Mouse (Mus musculus): ENCODE measurements around the gene Retreg2. TPM values are rescaled to one million over a fixed set of nuclear protein-coding genes. Genes with fewer than 3 reads are reported as not detected.

Gene Retreg2
- 47.7 and 52.7 TPM in 2 replicates for polyA plus RNA-seq (2015; fragmentation: Nextera tagmentation; extraction: Ambion mirVana)

DNA sequence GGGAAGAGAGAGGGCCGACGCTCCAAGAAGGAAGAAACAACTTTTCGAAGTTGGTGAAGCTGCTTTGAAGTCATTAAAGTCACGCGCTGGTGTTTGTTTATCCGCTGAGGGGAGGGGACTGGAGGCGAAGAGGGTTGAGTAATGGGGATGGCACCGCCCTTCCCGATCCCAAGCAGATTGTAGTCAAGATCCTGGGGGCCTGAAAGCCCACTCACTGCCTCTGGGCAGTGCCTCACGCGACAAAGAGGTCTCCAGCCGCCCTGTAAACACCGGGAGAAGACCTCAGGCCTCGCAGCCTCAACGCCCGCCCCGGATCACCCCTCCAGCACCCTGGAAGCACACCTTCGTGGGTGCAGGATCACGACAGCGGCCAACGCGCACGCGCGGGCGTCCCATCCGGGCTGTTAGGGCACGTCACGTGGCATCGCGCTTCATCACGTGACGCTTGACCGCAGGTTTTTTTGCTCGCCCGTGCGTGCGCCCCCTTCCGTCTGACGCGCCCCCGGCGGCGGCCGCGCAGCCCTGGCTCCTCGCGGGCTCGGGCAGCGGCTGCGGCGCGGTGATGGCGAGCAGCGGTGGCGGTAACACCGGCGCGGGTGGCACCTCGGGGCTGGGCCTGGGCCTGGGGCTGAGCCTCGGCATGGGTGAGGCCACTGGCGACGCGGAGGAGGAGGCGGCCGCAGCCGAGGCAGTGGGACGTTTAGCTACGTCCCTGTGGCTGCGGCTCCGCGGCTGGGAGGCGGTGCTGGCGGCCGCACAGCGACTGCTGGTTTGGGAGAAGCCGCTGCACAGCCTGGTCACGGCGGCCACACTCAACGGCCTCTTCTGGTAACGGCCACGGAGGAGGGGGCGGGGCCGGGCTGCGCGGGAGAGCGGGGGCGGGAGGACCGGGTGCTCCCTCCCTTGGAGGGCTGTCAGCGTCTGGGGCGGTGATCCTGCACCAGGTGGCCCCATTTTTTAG is at the start of gene Retreg2, which contains the start of gene Cnppd1:
TSS of gene Retreg2 (plus strand) at position 478 of the 961 bp plus-strand sequence.
TSS of gene Cnppd1 (minus strand) at position 411 of the 961 bp plus-strand sequence.
- under 1% methylated on average over 89 of the region's 91 CpGs for WGBS (ENCODE audit: insufficient replicate concordance)
- peak; percentile 77 for ATAC-seq (ENCODE audit: low read depth)
- peaks cover 50% of the 10 kb centered on the region for H3K36me3 ChIP-seq (ENCODE audit: control insufficient read depth, insufficient read depth)
- H3K4me2 ChIP-seq (ENCODE audit: low read depth, low read length) = peak within 1 kb of the TSS; percentile 91
- peaks cover 68% of the 10 kb centered on the region for H3K4me1 ChIP-seq (ENCODE audit: control insufficient read depth, low read depth, low read length)
- peak within 1 kb of the TSS; percentile 100 for H3K27ac ChIP-seq (ENCODE audit: low read length)
- H3K9me3 ChIP-seq (replicated peaks; ENCODE audit: control insufficient read depth, low read length) = no peaks in the 10 kb centered on the region
- peak within 1 kb of the TSS; percentile 99 for H3K9ac ChIP-seq (ENCODE audit: low read depth, low read length)
- peak within 1 kb of the TSS; percentile 96 for H3K4me3 ChIP-seq (ENCODE audit: low read depth, low read length)
- H3K27me3 ChIP-seq (ENCODE audit: control insufficient read depth, insufficient read depth, low read depth, low read length) = no peaks in the 10 kb centered on the region

DNA sequence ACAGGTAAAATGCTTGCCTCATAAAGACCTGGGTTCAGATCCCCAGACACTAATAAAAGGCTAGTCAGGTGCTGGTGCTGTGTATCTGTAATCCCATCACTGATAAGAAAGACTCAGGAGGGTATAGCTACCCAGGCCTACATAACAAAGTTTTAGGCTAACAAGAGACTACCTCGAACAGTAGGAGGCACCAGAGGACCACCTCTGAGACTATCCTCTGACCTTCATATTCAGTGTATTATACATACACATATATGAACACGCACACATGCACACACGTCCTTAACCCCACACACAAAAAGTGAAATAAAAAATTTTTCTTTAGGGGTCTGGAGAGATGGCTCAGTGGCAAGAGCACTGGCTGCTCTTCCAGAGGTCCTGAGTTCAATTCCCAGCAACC is 20.4 kb upstream of the Retreg2 start:
- no peak for ATAC-seq (ENCODE audit: low read depth)
- Histone ChIP-seq H3K4me1 (ENCODE audit: control insufficient read depth, low read depth, low read length) (peaks cover 18% of the 10 kb centered on the region), H3K36me3 (ENCODE audit: control insufficient read depth, insufficient read depth) (no peaks in the 10 kb centered on the region), H3K9ac (ENCODE audit: low read depth, low read length) (no peak overlapping the region), H3K27me3 (ENCODE audit: control insufficient read depth, insufficient read depth, low read depth, low read length) (no peaks in the 10 kb centered on the region), H3K4me3 (ENCODE audit: low read depth, low read length) (no peak overlapping the region), H3K9me3 (replicated peaks; ENCODE audit: control insufficient read depth, low read length) (no peaks in the 10 kb centered on the region), H3K4me2 (ENCODE audit: low read depth, low read length) (no peak overlapping the region), H3K27ac (ENCODE audit: low read length) (no peak overlapping the region)
- WGBS (ENCODE audit: insufficient replicate concordance) = 51% methylated on average over 3 of the region's 3 CpGs

DNA sequence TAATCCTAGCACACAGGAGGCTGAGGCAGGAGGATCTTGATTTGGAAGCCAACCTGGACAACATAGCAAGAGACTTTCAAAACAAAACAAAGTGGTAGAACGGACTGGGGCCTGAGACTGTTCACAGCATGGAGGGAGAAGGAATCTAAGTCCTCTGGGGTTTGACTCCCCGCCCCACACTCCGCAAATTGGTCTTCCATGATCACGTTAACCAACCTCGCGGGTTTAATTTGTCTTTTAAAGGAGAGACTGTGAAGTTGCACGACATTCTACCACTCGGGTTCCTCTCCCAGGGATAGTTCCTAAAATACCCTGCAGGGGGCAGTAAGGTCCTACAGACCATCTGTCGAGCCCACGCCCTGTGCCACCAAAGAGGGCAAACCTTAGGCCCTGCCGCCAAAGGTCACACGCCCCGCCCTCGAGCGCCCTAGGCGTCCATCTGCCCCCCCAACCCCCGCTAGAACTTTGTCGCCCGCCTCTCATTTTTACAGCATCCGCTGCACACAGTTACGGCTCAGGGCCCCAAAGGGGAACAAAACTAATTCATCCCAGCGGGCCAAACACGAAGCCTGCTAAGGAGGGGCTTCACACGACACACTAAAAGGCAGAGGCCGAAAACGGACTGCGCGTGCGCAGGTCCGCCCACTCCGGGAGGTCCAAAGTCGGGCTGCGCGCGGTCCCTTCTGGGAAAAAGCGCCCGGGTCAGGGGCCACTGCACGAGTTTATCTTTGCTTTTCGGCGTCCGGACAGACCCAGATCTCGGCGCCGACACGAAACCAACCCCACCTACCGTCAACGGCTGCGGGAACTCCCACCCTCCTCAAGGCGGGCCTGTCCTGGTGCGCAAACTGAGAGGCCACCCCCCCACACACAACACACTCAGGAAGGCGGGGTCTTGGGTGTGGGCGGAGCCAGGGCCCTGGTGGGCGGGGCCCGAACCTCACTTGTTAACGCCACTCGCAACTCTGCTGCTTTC is 17.9 kb upstream of the Retreg2 start, which contains the start of gene Nhej1:
TSS of gene Nhej1 (minus strand) at position 855 of the 976 bp plus-strand sequence.
- under 1% methylated on average over 56 of the region's 56 CpGs for WGBS (ENCODE audit: insufficient replicate concordance)
- Histone ChIP-seq H3K27ac (ENCODE audit: low read length) (peak within 1 kb of the TSS; percentile 100), H3K4me2 (ENCODE audit: low read depth, low read length) (peak within 1 kb of the TSS; percentile 73), H3K9ac (ENCODE audit: low read depth, low read length) (peak within 1 kb of the TSS; percentile 85), H3K9me3 (replicated peaks; ENCODE audit: control insufficient read depth, low read length) (no peaks in the 10 kb centered on the region), H3K4me3 (ENCODE audit: low read depth, low read length) (peak within 1 kb of the TSS; percentile 80), H3K27me3 (ENCODE audit: control insufficient read depth, insufficient read depth, low read depth, low read length) (no peaks in the 10 kb centered on the region), H3K4me1 (ENCODE audit: control insufficient read depth, low read depth, low read length) (peaks cover 18% of the 10 kb centered on the region), H3K36me3 (ENCODE audit: control insufficient read depth, insufficient read depth) (no peaks in the 10 kb centered on the region)
- ATAC-seq (ENCODE audit: low read depth) = peak; percentile 92

DNA sequence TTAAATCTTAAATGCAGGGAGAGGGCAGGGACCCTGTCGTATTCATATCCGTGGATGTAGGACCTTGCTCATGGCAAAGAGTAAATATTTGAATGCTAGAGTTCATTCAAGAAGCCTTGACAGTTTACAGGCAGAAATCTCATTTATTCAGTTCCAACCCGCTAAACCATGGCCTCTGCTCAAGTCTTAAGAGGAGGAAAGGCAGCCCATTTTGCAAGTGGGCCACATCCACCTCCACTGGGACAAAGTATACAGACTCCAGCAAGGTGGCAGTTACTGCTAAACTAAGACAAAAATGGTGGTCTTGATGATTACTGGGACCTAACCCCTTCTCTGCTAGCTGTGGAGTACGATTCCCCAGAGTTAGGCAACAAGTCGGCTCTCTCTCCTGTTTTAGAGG is 17.2 kb upstream of the Retreg2 start:
- peak overlapping the region; percentile 73 for H3K4me2 ChIP-seq (ENCODE audit: low read depth, low read length)
- ATAC-seq (ENCODE audit: low read depth) = no peak
- 34% methylated on average over 5 of the region's 5 CpGs for WGBS (ENCODE audit: insufficient replicate concordance)
- H3K27ac ChIP-seq (ENCODE audit: low read length) = peak overlapping the region; percentile 100
- H3K9ac ChIP-seq (ENCODE audit: low read depth, low read length) = peak overlapping the region; percentile 85
- H3K27me3 ChIP-seq (ENCODE audit: control insufficient read depth, insufficient read depth, low read depth, low read length) = no peaks in the 10 kb centered on the region
- H3K9me3 ChIP-seq (replicated peaks; ENCODE audit: control insufficient read depth, low read length) = no peaks in the 10 kb centered on the region
- H3K4me1 ChIP-seq (ENCODE audit: control insufficient read depth, low read depth, low read length) = peaks cover 18% of the 10 kb centered on the region
- H3K36me3 ChIP-seq (ENCODE audit: control insufficient read depth, insufficient read depth) = no peaks in the 10 kb centered on the region
- H3K4me3 ChIP-seq (ENCODE audit: low read depth, low read length) = peak overlapping the region; percentile 80

GRCm38 (mm10) chr1:75128641-75129040 is 13.9 kb upstream of the Retreg2 start:
- 58% methylated on average over 3 of the region's 3 CpGs for WGBS (ENCODE audit: insufficient replicate concordance)
- Histone ChIP-seq H3K36me3 (ENCODE audit: control insufficient read depth, insufficient read depth) (no peaks in the 10 kb centered on the region), H3K4me2 (ENCODE audit: low read depth, low read length) (no peak overlapping the region), H3K4me3 (ENCODE audit: low read depth, low read length) (no peak overlapping the region), H3K9ac (ENCODE audit: low read depth, low read length) (no peak overlapping the region), H3K27me3 (ENCODE audit: control insufficient read depth, insufficient read depth, low read depth, low read length) (no peaks in the 10 kb centered on the region), H3K9me3 (replicated peaks; ENCODE audit: control insufficient read depth, low read length) (no peaks in the 10 kb centered on the region), H3K27ac (ENCODE audit: low read length) (no peak overlapping the region), H3K4me1 (ENCODE audit: control insufficient read depth, low read depth, low read length) (peaks cover 22% of the 10 kb centered on the region)
- ATAC-seq (ENCODE audit: low read depth) = no peak

DNA sequence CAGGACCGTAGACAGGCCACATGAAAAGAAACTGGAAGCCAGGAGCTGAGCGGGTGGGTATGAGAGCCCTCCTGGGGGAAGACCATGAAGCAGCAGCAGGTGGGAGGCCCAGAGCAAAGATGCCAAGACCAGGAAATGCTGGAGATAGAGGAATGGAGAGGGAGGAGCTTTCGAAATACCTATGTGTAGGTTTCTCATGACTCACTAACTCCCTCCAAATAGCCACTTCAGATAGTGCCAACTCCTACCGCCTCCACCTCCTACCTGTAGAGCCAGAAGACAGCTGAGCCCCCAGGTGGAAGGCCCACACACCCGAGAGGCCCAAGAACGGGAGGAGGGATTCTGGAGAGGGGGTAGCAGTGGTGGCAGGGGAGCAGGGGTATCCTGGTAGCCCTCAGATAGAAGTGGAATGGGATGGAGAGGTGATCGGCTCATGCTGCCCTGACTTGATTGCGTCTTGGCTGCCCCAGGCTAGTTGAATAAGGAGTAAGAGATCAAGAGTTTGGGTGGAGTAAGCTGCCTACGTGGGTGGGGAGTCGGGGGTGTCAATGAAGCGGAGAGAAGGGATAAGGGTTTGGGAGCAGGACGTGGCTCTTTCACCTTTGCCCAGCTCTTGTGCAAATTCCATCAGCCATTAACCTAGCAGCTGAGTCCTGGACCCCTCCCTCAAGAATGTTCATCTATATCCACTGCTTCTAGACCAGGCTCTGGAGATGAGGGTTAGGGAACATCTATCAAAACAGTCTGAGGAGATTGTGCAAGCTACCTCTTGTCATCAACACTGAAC is 9.0 kb upstream of the Retreg2 start, which contains the start of gene Slc23a3:
TSS of gene Slc23a3 (minus strand) at position 470 of the 787 bp plus-strand sequence.
- no peaks in the 10 kb centered on the region for H3K27me3 ChIP-seq (ENCODE audit: control insufficient read depth, insufficient read depth, low read depth, low read length)
- H3K9me3 ChIP-seq (replicated peaks; ENCODE audit: control insufficient read depth, low read length) = no peaks in the 10 kb centered on the region
- H3K4me3 ChIP-seq (ENCODE audit: low read depth, low read length) = no peak within 1 kb of the TSS
- 0 out of 2 replicates have a peak within 1 kb of the TSS, but pooled peaks have one; percentile 28 for H3K27ac ChIP-seq (ENCODE audit: low read length)
- H3K4me1 ChIP-seq (ENCODE audit: control insufficient read depth, low read depth, low read length) = peaks cover 44% of the 10 kb centered on the region
- peaks cover 30% of the 10 kb centered on the region for H3K36me3 ChIP-seq (ENCODE audit: control insufficient read depth, insufficient read depth)
- 55% methylated on average over 12 of the region's 12 CpGs for WGBS (ENCODE audit: insufficient replicate concordance)
- ATAC-seq (ENCODE audit: low read depth) = no peak; the same call in 1 of the 2 replicates
- peak within 1 kb of the TSS; percentile 21; the same call in 1 of the 2 replicates for H3K4me2 ChIP-seq (ENCODE audit: low read depth, low read length)
- no peak within 1 kb of the TSS for H3K9ac ChIP-seq (ENCODE audit: low read depth, low read length)

GRCm38 (mm10) chr1:75136293-75136692 is 6.3 kb upstream of the Retreg2 start:
- Histone ChIP-seq H3K4me2 (ENCODE audit: low read depth, low read length) (peak overlapping the region; percentile 64), H3K9ac (ENCODE audit: low read depth, low read length) (peak overlapping the region; percentile 64), H3K27me3 (ENCODE audit: control insufficient read depth, insufficient read depth, low read depth, low read length) (no peaks in the 10 kb centered on the region), H3K4me3 (ENCODE audit: low read depth, low read length) (peak overlapping the region; percentile 36), H3K27ac (ENCODE audit: low read length) (peak overlapping the region; percentile 95), H3K4me1 (ENCODE audit: control insufficient read depth, low read depth, low read length) (peaks cover 63% of the 10 kb centered on the region), H3K9me3 (replicated peaks; ENCODE audit: control insufficient read depth, low read length) (no peaks in the 10 kb centered on the region), H3K36me3 (ENCODE audit: control insufficient read depth, insufficient read depth) (peaks cover 39% of the 10 kb centered on the region)
- ATAC-seq (ENCODE audit: low read depth) = peak; percentile 57
- 20% methylated on average over 6 of the region's 6 CpGs for WGBS (ENCODE audit: insufficient replicate concordance)

DNA sequence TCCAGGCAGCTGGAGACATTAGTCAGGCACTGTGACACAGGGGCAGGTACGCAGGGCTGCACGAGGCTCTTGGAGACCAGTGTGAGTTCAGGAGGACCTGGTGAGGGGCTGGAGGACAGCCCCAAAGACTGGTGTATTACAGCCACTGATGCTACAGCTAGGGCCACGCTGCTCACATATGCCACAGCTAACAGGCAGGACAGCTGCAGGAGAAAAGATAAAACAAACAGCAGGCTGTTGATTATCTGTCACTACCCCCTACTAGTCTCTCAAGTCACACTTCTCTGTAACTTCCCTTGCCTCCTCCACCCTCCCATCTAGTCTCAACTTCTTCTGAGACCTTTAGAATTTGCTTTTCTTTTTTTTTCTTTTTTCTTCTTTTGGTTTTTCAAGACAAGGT is 5.8 kb upstream of the Retreg2 start:
- peaks cover 63% of the 10 kb centered on the region for H3K4me1 ChIP-seq (ENCODE audit: control insufficient read depth, low read depth, low read length)
- peak overlapping the region; percentile 64 for H3K9ac ChIP-seq (ENCODE audit: low read depth, low read length)
- no peaks in the 10 kb centered on the region for H3K27me3 ChIP-seq (ENCODE audit: control insufficient read depth, insufficient read depth, low read depth, low read length)
- peak overlapping the region; percentile 36 for H3K4me3 ChIP-seq (ENCODE audit: low read depth, low read length)
- 11% methylated on average over 3 of the region's 3 CpGs for WGBS (ENCODE audit: insufficient replicate concordance)
- H3K4me2 ChIP-seq (ENCODE audit: low read depth, low read length) = peak overlapping the region; percentile 64
- ATAC-seq (ENCODE audit: low read depth) = peak; percentile 87
- peaks cover 39% of the 10 kb centered on the region for H3K36me3 ChIP-seq (ENCODE audit: control insufficient read depth, insufficient read depth)
- H3K27ac ChIP-seq (ENCODE audit: low read length) = peak overlapping the region; percentile 95
- no peaks in the 10 kb centered on the region for H3K9me3 ChIP-seq (replicated peaks; ENCODE audit: control insufficient read depth, low read length)

All from liver, embryonic 16.5 days (tissue).